Mouse (Mus musculus) naive thymus-derived CD4-positive, alpha-beta T cell, adult 2 months (primary cell): ENCODE data around the gene Cask.
A peak's percentile ranks its signal among the peaks of the same experiment; 100 is the strongest.
"Not testable (repeated sequence)": the region's sequence is repeated elsewhere in the genome, so short reads cannot be mapped to it uniquely, and the experiment has no call there.

Source experiments
- DNase-seq: peaks from one replicate; pipeline ENCODE4 v3.0.0-alpha.2; 2011; ENCODE audit warnings: low read depth

The Cask gene

DNA sequence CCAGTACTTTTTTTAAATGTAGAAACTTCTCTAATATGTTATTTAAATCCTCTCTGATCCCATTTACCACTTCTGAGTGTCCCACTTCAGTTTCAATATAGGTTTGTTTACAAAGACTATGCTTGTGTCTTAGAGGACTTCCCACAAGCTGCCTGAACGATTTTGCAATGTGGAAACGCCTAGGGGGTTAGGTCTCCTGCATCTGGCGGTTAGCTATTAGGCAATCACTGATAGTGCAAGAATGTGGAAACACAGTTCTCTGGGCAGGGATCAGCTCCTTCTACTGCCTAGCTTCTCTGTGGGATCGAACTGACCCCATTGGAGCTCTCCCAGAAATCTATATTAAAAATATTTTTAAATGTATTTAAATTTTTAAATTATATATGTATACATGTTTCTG, at the start of gene Cask:
TSS of gene Cask (minus strand) at position 83 of the 400 bp plus-strand sequence.
- no peak for DNase-seq

- DNase-seq: no peak
Observed at GRCm38 (mm10) chrX:13889976-13890375, 38.8 kb upstream of the Cask start.

DNA sequence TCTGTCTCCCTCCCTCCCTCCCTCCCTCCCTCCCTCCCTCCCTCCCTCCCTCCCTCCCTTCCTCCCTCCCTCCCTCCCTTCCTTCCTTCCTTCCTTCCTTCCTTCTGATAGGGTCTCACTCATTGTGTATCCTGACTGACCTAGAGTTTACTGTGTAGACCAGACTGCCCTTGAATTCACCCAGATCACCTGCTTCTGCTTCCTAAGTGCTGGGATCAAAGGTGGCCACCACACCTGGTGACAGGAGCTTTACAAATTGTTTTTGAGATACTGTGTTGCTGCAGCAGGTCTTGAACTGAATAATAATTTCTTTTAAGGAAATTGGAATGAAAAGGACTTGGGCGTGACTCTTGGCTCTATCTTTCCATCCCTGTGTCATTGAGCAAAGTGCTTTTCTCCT, 33.2 kb upstream of the Cask start:
- no peak for DNase-seq

DNA sequence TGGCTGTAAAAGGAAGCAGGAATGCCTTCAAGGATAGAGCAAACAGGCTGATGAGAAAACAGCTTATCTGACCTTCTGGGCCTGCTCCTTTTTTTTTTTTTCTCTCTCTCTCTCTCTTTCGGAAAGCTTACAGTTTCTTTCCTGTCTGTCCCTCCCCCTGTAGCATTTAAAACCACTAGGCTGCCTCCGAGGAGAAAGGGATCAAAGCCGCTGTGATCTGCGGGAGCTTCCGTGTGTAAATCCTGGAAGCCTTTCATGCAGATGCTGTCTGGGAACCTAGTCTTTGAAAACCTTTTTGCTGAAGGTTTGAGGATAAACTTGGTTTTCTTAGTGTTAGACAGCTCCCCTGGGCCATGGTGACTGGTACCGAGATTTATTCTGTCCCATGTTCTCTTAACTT, 30.8 kb upstream of the Cask start:
- no peak for DNase-seq

GRCm38 (mm10) chrX:13860145-13860544, 9.0 kb upstream of the Cask start:
- no peak for DNase-seq

DNA sequence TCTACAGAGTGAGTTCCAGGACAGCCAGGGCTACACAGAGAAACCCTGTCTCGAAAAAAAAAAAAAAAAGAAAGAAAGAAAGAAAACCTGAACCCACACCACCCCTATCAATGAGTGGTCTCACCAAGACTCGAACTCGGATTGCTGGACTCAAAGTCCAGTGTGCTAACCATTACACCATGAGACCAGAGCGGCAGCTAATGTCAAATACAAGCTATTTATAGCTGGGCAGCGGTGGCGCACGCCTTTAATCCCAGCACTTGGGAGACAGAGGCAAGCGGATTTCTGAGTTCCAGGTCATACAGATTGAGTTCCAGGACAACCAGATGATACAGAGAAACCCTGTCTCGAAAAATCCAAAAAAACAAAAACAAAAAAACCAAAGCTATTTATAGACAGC, 7.9 kb upstream of the Cask start:
- no peak for DNase-seq

DNA sequence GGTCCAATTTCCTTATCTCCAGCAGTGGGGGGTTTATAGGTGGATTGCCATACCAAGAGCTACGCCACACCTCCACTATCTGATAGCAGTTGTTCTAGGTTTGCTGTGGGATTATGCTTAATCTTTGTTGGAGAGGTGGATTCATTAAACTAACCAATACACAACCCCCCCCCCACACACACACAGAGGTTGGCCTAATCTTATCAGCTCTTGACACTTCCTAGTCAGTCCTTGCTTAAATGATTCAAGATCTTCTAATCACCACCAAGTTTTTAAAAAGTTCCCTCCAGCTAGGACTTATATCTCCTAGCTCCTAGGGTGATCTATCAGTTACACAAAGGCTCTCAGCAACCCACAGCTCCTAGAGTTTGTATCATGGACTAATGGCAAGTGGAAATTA, 2.7 kb downstream of the Cask start:
- no peak for DNase-seq

DNA sequence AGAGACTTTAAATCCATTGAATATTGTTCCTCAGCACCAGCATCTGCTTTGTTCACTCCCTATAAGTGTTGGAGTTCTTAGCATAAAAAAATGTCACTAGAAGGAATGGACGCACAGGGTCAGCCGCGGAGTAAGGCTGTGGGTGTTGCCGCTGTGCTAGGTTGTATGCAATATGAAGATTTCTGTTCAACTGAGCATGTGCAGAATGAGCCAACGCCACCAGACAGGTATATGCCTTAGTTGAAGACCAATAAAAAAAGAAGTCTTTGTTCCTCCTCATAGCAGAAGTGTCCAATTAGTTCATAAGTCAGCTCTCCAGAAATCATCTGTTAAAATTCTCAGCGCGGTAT, 3.7 kb downstream of the Cask start:
- peak; percentile 43 for DNase-seq

DNA sequence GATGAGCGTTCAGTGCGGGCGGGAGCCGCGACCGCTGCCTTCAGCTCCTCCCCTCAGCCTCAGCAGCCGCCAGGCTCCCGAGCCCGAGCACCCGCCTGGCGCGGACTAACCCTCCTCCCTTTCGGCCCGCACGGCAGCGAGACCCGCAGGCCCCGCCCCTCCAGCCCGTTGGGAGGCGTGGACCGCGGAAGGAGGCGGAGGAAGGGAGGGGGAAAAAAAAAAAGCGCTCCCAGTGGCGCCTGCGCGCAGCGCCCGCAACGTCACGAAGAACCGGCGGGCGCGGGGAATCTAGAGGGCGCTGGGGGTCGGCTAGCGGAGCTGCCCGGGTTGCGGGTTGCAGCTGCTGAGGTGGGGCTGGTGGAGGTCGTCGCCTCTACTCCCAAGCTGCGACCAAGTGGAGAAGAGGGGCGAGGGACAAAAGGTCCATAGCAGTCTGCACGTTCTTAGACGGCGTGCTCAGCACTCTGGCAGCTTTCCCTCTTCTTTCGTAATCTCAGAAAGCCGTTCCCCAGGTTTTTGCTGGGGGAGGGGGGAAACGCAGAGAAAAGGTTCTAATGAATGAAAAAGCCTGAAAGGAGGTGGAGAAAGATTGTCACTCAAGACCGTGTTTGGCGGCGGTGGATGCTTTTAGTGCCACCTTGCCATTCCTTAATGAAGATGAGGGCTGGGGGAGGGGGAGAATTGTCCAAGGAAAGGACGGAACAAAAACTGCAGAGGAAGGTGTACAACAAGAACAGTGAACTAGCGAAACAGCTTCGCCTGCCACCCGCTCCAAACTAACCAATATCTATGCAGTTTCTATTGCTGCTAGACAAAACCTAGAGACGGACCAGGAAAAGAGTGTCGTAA, 4.3 kb downstream of the Cask start:
- DNase-seq: peak; percentile 87

GRCm38 (mm10) chrX:13845858-13846652, 5.1 kb downstream of the Cask start:
- peak; percentile 35 for DNase-seq

DNA sequence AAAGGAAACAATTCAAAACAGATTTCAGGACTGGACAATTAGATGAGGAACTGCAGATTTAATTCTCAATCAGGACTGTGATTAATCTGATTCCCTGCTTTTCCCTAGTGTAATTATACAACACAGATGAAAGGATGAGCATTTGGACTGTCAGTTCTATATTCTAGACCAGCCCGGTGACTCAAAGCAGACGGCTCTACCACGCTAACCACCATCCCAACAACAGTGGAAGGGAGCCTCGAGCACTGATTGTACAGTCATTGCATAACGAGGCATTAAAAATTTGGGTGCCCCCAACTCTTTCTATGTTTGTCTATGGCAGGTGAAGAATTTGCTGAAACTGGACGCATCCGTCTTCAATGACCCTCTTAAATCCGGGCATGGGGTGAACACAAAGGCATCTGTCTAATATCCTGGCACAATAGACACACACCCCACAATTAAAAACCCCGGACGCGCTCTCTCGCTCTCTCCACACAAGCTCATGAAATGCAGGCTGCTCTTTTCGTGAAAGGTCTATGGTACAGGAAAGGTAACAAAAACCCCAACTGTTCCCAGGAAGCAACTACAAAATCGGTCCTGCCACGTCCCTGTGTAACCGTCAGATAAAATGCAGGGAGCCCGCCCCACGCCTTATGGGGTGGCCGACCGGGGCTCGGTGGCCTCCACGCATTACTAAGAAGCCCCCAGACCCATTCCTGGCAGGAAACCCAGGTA, 5.9 kb downstream of the Cask start:
- peak; percentile 25 for DNase-seq

DNA sequence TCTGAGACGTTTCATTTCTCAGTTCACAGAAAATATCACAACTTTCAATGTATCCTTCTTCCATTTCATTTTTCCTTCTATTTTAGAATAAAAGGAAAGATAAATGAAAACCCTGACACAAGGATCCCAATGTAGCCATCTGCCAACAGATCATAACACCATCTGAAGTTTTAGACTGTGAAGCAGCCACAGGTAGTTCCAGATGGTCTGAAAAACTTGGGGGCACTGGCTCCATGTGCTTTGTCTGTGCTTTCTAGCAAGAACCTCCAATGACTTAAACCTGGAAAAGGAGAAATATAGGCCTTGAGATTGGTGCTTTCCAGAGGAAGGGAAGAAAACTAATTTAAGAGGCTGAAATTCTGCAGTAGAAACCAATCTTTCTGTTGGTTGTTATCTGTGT, 28.4 kb downstream of the Cask start:
- no peak for DNase-seq

DNA sequence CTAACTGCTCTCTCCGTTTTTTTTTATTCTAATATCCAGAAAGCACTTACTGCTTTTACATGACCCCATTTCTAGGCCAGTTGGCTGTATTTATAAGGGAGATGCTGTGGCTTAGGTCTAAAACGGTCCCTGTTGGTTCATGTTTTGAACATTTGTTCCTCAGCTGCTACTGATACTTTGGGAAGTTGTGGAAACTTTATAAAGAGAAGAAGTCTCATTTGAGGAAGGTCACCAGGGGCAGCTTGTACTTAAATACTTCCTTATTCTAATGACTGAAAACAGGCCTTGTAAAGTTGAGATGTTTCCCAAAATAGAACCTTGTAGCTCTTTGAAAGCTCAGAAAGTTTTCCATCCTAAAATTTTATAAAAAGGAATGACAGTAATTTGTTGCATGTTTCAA, 52.4 kb downstream of the Cask start:
- DNase-seq: no peak

DNA sequence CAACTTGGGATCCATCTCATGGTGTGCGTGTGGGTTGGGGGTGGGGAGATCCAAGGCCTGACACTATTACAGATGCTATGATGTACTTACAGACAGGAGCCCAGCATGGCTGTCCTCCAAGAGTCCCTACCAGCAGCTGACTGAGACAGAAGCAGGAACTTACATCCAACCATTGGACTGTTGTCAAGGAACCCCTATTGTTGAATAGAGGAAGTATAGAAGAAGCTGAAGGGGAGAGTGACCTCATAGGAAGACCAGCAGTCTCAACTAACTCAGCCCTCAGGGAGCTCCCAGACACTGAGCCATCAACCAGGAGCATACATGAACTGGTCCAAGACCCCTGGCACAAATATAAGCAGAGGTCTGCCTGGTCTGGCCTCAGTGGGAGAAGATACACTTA, 85.5 kb downstream of the Cask start:
- DNase-seq: no peak

- DNase-seq: no peak
Observed at GRCm38 (mm10) chrX:13765024-13765423, 86.1 kb downstream of the Cask start.

GRCm38 (mm10) chrX:13757279-13758005, 93.7 kb downstream of the Cask start:
- DNase-seq: no peak

DNA sequence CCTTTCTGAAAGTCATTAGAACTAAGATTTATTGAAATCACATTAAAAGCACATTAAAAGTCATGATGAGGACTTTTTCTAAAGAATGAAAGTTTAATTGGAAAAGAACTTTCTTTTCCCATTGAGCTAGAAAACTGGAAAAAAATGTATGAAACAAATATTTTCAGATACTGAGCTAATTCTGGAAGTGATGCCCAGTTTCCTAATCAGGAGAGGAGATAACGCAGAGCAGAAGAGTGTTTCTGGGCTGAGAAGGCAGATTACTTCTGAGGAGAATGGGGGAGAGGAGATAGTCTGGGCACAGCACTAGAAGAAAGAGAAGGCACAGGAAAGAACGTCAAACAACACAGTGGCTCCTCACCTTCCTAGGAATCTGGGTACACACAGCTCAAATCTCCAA, 110.1 kb downstream of the Cask start:
- DNase-seq: no peak

GRCm38 (mm10) chrX:13730785-13731184, 120.4 kb downstream of the Cask start:
- DNase-seq: not testable (repeated sequence)

DNA sequence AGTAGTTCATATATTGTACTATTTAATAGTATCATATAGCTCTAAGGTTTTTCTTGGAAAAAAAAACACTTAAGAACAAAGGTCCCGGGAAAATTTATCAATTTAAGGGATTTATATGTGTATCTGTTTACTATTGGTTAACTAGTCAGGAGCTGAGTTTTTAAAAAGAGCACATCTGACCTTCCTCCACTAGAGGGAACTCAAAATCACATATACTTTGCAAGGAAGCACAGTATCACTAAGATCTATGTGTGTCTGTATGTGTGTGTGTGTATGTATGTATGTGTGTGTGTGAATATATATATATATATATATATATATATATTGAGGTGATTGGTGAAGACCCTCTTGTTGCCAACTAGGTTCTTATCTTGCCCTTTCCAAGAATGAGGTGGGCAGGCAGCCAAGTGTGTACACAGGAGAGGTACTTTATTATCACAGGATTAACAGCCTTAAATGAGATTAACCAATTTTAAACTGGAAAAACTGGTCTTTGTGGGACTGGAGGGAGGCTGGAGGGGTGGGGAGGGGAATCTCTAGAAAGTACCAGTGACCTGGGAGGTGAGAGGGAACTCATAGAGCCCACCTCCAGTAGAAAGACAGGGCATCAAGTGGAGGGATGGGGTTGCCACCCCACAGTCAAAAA, 121.2 kb downstream of the Cask start:
- no peak for DNase-seq

GRCm38 (mm10) chrX:13725573-13726403, 125.4 kb downstream of the Cask start:
- no peak for DNase-seq
